Mouse (Mus musculus) forebrain, embryonic 10.5 days (tissue): ENCODE data around the gene Atp1b2. TPM values are rescaled to one million over a fixed set of nuclear protein-coding genes. Genes with fewer than 3 reads are reported as not detected.
A peak's percentile ranks its signal among the peaks of the same experiment; 100 is the strongest.

ENCODE experiments used
- DNase-seq: peaks from one replicate; pipeline ENCODE4 v3.0.0-alpha.2; 2017; ENCODE audit warnings: low spot score; ENCODE audit errors: extremely low spot score
- H3K27ac ChIP-seq: fragments of 300-500 bp; sonication (generic); 2 replicates; pipeline ENCODE4 v1.5.1; 2016; ENCODE audit warnings: mild to moderate bottlenecking
- H3K27me3 ChIP-seq: fragments of 300-500 bp; sonication (generic); 2 replicates; pipeline ENCODE4 v1.6.1; 2016; ENCODE audit warnings: mild to moderate bottlenecking; ENCODE audit not compliant: poor library complexity, severe bottlenecking
- H3K36me3 ChIP-seq: fragments of 300-500 bp; sonication (generic); replicated peaks from 2 replicates; pipeline ENCODE4 v1.6.1; 2016; ENCODE audit warnings: mild to moderate bottlenecking, moderate library complexity
- H3K4me1 ChIP-seq: fragments of 300-500 bp; sonication (generic); 2 replicates; pipeline ENCODE4 v1.6.1; 2016
- H3K4me3 ChIP-seq: fragments of 300-500 bp; sonication (generic); 2 replicates; pipeline ENCODE4 v1.5.1; 2016; ENCODE audit warnings: mild to moderate bottlenecking, moderate library complexity
- H3K9me3 ChIP-seq: fragments of 300-500 bp; sonication (generic); 2 replicates; pipeline ENCODE4 v1.6.1; 2016; ENCODE audit warnings: mild to moderate bottlenecking, moderate library complexity
- WGBS: fragments of 180-500 bp; shearing (Covaris S2); methylation state at CpG from one replicate; pipeline ENCODE4 v1.1.7; 2016; 5-methylcytosine and 5-hydroxymethylcytosine counted together
- polyA plus RNA-seq: library from polyadenylated mRNA; unstranded; fragments of >200 nt; fragmentation: Nextera tagmentation; extraction: Ambion mirVana; gene quantifications from 2 replicates; pipeline ENCODE4 v1.2.1, GENCODE M21; 2016

Atp1b2 gene
- polyA plus RNA-seq, 1 experiment from 2014 or later: 4.6 TPM

GRCm38 (mm10) chr11:69604347-69604746 lies 1.4 kb downstream of the Atp1b2 start:
- DNase-seq: no peak
- Histone ChIP-seq H3K36me3 (no peaks in the 10 kb centered on the region), H3K9me3 (no peaks in the 10 kb centered on the region), H3K27ac (peak overlapping the region; percentile 84), H3K4me3 (peak overlapping the region; percentile 64), H3K27me3 (peaks cover 45% of the 10 kb centered on the region), H3K4me1 (peaks cover 49% of the 10 kb centered on the region)
- 59% methylated on average over 3 of the region's 3 CpGs for WGBS

DNA sequence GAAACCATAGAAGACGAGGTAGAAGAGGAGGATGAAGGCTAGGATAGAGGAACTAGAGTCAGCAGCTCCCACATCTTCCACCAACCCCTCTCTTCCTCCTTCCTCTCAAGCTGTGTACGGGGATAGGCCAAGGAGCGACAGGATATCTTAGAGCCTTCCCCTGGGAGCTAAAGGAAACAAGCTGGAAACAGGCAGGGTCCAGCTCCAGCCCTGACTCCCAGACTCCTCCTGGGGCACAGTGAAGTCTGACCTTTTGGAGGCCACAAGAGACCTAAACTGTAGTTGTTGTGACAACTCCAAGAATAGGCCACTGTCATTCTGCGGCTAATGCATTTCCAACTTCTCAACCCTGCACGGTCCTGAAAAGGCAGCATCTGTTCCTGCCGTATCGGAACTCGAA lies 2.2 kb downstream of the Atp1b2 start:
- H3K4me1 ChIP-seq: peaks cover 52% of the 10 kb centered on the region
- peaks cover 44% of the 10 kb centered on the region for H3K27me3 ChIP-seq
- H3K27ac ChIP-seq: no peak overlapping the region; the same call in 1 of the 2 replicates
- H3K4me3 ChIP-seq: 0 out of 2 replicates have a peak overlapping the region, but pooled peaks have one; percentile 6
- H3K9me3 ChIP-seq: no peaks in the 10 kb centered on the region
- 83% methylated on average over 8 of the region's 8 CpGs for WGBS
- no peak for DNase-seq
- H3K36me3 ChIP-seq: no peaks in the 10 kb centered on the region

GRCm38 (mm10) chr11:69601768-69602167 lies 4.0 kb downstream of the Atp1b2 start:
- 91% methylated on average over 3 of the region's 3 CpGs for WGBS
- H3K9me3 ChIP-seq: no peaks in the 10 kb centered on the region
- no peak overlapping the region for H3K27ac ChIP-seq
- peaks cover 39% of the 10 kb centered on the region for H3K27me3 ChIP-seq
- H3K4me1 ChIP-seq: peaks cover 52% of the 10 kb centered on the region
- H3K4me3 ChIP-seq: no peak overlapping the region
- no peaks in the 10 kb centered on the region for H3K36me3 ChIP-seq
- DNase-seq: no peak

DNA sequence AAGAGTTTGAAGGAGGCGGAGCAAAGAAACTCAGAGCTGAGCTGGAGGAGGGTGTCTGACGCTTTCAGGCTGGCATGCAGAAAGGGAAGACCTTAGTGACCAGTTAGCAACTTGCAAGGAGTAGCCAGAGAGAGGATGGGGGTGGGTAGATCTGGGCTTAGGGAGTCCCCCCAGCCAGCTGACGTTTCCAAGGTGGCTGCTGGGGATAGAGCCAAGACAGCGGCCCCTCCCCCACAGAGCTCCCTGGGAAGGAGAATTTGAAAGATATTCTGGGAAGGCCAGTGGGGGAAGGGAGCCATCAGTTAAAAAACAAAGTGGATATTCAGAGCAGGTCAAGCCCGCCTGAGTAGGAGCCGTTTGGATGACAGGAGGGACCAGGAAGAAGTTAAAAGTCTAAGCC lies 5.6 kb downstream of the Atp1b2 start:
- Histone ChIP-seq H3K9me3 (no peaks in the 10 kb centered on the region), H3K36me3 (peaks cover 7% of the 10 kb centered on the region; the same call in 1 of the 2 replicates), H3K4me3 (peak overlapping the region; percentile 31; the same call in 1 of the 2 replicates), H3K27me3 (peaks cover 32% of the 10 kb centered on the region), H3K4me1 (peaks cover 38% of the 10 kb centered on the region), H3K27ac (peak overlapping the region; percentile 72)
- DNase-seq: peak; percentile 48
- WGBS: 9% methylated on average over 6 of the region's 6 CpGs

DNA sequence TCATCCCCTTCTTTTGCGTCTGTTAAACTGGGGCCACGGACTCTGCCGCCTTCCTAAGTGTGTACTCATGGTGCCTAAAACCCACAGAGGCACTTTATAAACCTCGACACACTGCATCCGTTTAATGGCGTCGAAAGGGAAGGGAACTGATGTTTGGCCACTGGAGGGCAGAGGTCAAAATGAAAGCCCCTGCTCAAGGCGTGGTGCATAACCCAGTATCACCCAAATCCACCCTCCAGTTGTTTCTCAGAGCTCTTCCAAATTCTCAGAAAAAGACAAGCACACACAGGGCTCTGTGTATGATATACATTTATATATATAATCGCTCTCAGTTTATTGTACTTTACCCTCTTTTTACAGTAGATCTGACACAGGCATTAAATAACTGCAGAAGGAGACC lies 6.3 kb downstream of the Atp1b2 start:
- peaks cover 32% of the 10 kb centered on the region for H3K4me1 ChIP-seq
- H3K4me3 ChIP-seq: peak overlapping the region; percentile 31
- H3K9me3 ChIP-seq: no peaks in the 10 kb centered on the region
- no peak for DNase-seq
- 10% methylated on average over 9 of the region's 9 CpGs for WGBS
- peaks cover 12% of the 10 kb centered on the region for H3K36me3 ChIP-seq
- H3K27ac ChIP-seq: peak overlapping the region; percentile 72
- H3K27me3 ChIP-seq: peaks cover 26% of the 10 kb centered on the region

DNA sequence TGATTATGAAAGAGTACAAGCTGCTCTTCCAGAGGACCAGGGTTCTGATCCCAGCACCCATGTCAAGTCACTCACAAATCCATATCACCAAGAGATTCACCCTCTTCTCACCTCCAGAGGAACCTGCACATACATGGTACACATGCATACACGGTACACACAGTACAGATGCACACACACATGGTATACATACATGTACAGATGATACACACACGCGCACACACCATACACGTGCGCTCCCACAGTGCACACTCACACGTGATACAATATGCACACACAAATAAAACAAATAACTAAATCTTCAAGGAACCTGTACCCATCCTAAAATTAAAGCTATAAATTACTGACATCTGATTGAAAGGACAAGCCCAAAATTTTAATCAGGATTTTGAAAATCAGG lies 10.9 kb downstream of the Atp1b2 start:
- Histone ChIP-seq H3K27ac (no peak overlapping the region), H3K27me3 (no peaks in the 10 kb centered on the region), H3K4me1 (peaks cover 12% of the 10 kb centered on the region), H3K9me3 (no peaks in the 10 kb centered on the region), H3K36me3 (peaks cover 55% of the 10 kb centered on the region), H3K4me3 (no peak overlapping the region)
- DNase-seq: no peak
- 96% methylated on average over 6 of the region's 6 CpGs for WGBS

GRCm38 (mm10) chr11:69592799-69593198 lies 12.9 kb downstream of the Atp1b2 start:
- Histone ChIP-seq H3K27ac (no peak overlapping the region), H3K4me3 (no peak overlapping the region), H3K4me1 (peaks cover 4% of the 10 kb centered on the region; the same call in 1 of the 2 replicates), H3K9me3 (no peaks in the 10 kb centered on the region), H3K27me3 (no peaks in the 10 kb centered on the region), H3K36me3 (peaks cover 76% of the 10 kb centered on the region)
- DNase-seq: no peak
- 91% methylated on average over 4 of the region's 4 CpGs for WGBS

DNA sequence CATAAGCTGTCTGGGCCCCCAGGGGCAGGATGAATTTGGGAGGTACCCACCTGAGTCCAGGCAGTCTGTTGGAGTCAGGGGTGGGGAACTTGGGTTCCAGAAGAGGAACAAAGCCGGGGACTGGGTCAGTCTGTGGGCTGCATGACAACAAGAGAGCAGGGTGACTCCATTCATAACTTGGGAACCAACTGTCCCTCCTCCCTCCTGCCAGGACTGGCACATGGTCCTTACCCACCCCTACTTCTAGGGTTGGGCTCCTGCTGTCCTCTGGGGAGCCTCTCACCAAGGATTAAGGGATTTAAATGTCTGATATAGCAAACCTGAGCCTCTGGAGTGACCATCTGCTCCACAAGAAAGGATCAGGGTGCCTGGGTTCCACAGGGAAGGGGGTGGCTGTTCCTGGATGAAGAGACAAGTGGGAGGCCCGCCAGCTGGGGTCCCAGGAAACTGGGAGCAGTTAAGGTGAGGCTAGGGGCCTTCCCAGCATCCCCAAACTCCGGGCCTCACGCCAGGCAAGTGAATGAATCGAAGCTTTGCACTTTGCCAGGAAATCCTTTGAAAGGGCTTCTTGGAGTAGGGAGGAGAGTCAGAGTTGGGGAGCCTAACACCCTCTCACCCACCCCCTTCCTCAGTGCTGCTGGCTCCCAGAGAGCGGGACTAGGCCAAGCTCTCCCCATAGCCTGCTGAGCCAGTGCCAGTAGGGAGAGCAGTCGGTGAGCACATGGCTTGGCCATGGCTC lies 13.7 kb downstream of the Atp1b2 start:
- Histone ChIP-seq H3K27me3 (no peaks in the 10 kb centered on the region), H3K4me1 (peaks cover 4% of the 10 kb centered on the region; the same call in 1 of the 2 replicates), H3K4me3 (no peak overlapping the region), H3K27ac (no peak overlapping the region), H3K36me3 (peaks cover 83% of the 10 kb centered on the region), H3K9me3 (no peaks in the 10 kb centered on the region)
- DNase-seq: no peak
- 83% methylated on average over 7 of the region's 7 CpGs for WGBS

- no peak for DNase-seq
- H3K27me3 ChIP-seq: no peaks in the 10 kb centered on the region
- 87% methylated on average over 3 of the region's 3 CpGs for WGBS
Measured at GRCm38 (mm10) chr11:69591424-69591823, 14.3 kb downstream of the Atp1b2 start.

DNA sequence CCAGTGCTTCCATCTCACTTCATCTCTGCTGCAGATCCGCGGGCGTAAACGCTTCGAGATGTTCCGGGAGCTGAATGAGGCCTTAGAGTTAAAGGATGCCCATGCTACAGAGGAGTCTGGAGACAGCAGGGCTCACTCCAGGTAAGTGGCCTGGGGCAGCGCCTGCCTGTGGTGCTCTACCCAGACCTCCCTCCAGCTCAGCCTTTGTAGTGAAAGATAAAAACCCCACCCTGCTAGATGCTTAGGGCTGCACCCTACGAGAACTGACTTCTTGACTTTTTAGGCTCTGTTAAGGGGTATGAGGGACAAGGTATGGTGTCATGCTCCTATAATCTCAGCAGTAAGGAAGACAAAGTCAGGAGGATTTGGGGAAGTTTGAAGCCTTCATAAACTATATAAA lies 15.1 kb downstream of the Atp1b2 start:
- peaks cover 4% of the 10 kb centered on the region; the same call in 1 of the 2 replicates for H3K4me1 ChIP-seq
- peaks cover 92% of the 10 kb centered on the region for H3K36me3 ChIP-seq
- no peak overlapping the region for H3K4me3 ChIP-seq
- no peaks in the 10 kb centered on the region for H3K27me3 ChIP-seq
- H3K27ac ChIP-seq: no peak overlapping the region
- H3K9me3 ChIP-seq: no peaks in the 10 kb centered on the region
- DNase-seq: no peak
- WGBS: 94% methylated on average over 8 of the region's 8 CpGs

More at GRCm38 (mm10) chr11:69591424-69591823, 14.3 kb downstream of the Atp1b2 start:
- no peaks in the 10 kb centered on the region for H3K9me3 ChIP-seq
- no peak overlapping the region for H3K27ac ChIP-seq
- H3K36me3 ChIP-seq: peaks cover 89% of the 10 kb centered on the region
- peaks cover 4% of the 10 kb centered on the region; the same call in 1 of the 2 replicates for H3K4me1 ChIP-seq
- no peak overlapping the region for H3K4me3 ChIP-seq

- H3K36me3 ChIP-seq: peaks cover 91% of the 10 kb centered on the region
- H3K4me3 ChIP-seq: no peak overlapping the region
Measured at GRCm38 (mm10) chr11:69589207-69589834, 16.4 kb downstream of the Atp1b2 start.

DNA sequence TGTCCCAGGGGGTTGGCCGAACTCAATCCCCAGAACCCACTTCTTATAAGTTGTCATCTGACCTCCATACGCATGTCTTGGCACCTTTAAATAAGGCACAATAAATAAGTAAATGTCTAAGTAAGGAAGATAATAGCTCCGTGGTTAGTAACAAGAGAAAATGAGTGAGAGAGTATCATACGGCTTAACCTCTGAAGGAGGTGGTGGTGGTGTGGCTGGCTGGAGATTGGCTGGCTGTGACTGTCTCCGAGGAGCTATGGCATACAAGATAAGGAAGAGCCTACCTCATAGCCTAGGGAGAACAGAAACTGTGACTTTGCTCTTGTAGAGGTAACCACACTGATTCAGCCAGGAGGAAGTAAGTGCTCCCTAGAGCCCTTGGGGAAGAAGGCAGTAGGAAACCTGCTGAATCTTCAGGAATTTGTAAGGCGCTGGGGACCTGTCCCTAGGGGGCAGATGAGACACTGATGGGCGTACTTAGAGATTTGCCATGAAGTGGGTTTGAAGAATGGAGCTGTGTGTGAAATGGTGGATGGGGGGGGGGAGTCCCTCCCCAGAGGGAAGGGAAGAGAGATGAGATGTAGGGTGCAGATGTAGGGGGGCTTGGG lies 19.9 kb downstream of the Atp1b2 start:
- peaks cover 76% of the 10 kb centered on the region for H3K36me3 ChIP-seq
- no peaks in the 10 kb centered on the region for H3K9me3 ChIP-seq
- no peaks in the 10 kb centered on the region for H3K27me3 ChIP-seq
- H3K27ac ChIP-seq: no peak overlapping the region
- peaks cover 30% of the 10 kb centered on the region for H3K4me1 ChIP-seq
- no peak overlapping the region for H3K4me3 ChIP-seq
- WGBS: 82% methylated on average over 7 of the region's 7 CpGs
- no peak for DNase-seq

More at GRCm38 (mm10) chr11:69589207-69589834, 16.4 kb downstream of the Atp1b2 start:
- DNase-seq: no peak
- Histone ChIP-seq H3K9me3 (no peaks in the 10 kb centered on the region), H3K27ac (no peak overlapping the region), H3K4me1 (peaks cover 14% of the 10 kb centered on the region), H3K27me3 (no peaks in the 10 kb centered on the region)
- 92% methylated on average over 22 of the region's 22 CpGs for WGBS

DNA sequence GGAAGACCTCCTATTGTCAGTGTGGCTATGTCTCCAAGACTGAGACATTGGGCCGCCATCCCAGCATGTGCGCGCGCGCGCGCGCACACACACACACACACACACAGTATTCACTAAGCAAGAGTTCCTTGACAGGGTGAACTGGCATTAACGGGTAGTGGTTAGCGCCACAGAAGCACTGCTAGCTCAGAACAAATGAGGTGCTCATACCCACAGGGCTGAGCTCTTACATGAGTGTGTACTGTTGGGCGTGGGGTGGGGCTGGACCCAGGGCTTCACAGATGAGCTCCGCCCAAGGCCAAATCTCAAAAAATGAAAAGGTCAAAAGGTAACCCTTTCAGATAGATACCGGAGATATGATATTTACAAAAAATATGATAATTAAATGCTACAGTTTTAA lies 20.8 kb downstream of the Atp1b2 start:
- H3K4me3 ChIP-seq: no peak overlapping the region; the same call in 1 of the 2 replicates
- 96% methylated on average over 13 of the region's 13 CpGs for WGBS
- peaks cover 67% of the 10 kb centered on the region for H3K36me3 ChIP-seq
- no peak overlapping the region for H3K27ac ChIP-seq
- no peak for DNase-seq
- H3K9me3 ChIP-seq: no peaks in the 10 kb centered on the region
- peaks cover 33% of the 10 kb centered on the region for H3K4me1 ChIP-seq
- H3K27me3 ChIP-seq: no peaks in the 10 kb centered on the region
